In the genomic region with DNA sequence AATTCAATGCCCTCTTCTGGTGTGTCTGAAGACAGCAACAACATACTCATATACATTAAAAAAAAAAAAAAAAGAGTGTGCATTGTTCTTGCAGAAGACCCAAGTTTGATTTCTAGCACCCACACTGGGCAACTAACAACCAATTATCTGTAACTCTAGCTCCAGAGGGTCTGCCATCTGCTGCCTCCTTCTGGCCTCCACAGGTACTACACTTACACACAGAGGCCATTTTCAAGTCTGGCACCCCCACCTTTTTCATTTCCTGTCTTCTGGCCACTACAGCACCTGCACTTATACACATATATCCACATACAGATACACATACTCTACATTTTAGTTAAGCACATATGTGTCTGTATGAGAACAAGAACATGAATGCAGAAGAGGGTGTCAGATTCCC, we compare ENCODE assay signal across 10 mouse cellular contexts. TPM values are rescaled to one million over a fixed set of nuclear protein-coding genes. Genes with fewer than 3 reads are reported as not detected.
DNase-seq lines count a peak whose midpoint lies in the region; ATAC-seq and TF ChIP-seq lines count a peak whose summit lies in the region.
"Had no signal": no experiment of that assay in that cellular context is flagged by ENCODE, and none has a peak within 500 bp of the region (broad histone marks: within the 10 kb centered on the region; RNA-seq: fewer than 3 reads in every experiment).

No protein-coding gene starts in this region.

- H3K27me3 ChIP-seq in liver, adult 2 months (ENCODE audit: control insufficient read depth, insufficient read depth, low read length) = no peaks in the 10 kb centered on the region
- no peaks in the 10 kb centered on the region for H3K27me3 ChIP-seq in CH12.LX (replicated peaks)
- H3K27me3 ChIP-seq: lung, embryonic 15.5 days had no signal

- H3K4me1 ChIP-seq in liver, adult 2 months (ENCODE audit: control insufficient read depth, insufficient read depth, low read length) = no peaks in the 10 kb centered on the region
- H3K4me1 ChIP-seq in CH12.LX (ENCODE audit: control insufficient read depth in 1 of 2, insufficient read depth in 2 of 2) = peaks cover 7 to 15% of the 10 kb centered on the region in 2 experiments

- no peak for TF ChIP-seq POLR2A in liver, adult 2 months (IDR thresholded peaks at IDR 0.05; ENCODE audit: extremely low read depth, insufficient read depth, low read length)
- TF ChIP-seq POLR2A in CH12.LX (IDR thresholded peaks at IDR 0.05; ENCODE audit: low read depth, low read length) = no peak

- no peaks in the 10 kb centered on the region for H3K79me2 ChIP-seq in liver, adult 2 months (ENCODE audit: control insufficient read depth, insufficient read depth, low read length)
- H3K79me2 ChIP-seq in CH12.LX (replicated peaks; ENCODE audit: control insufficient read depth, extremely low read depth, insufficient read depth, poor library complexity, severe bottlenecking) = no peaks in the 10 kb centered on the region

- peak; percentile 16; the same call in 1 of the 2 replicates for TF ChIP-seq CTCF in liver, adult 2 months (IDR thresholded peaks at IDR 0.05; ENCODE audit: low read depth, low read length)
- TF ChIP-seq CTCF in CH12.LX (conservative IDR thresholded peaks at IDR 0.05 in 1 of 2, IDR thresholded peaks at IDR 0.05 in 1 of 2; ENCODE audit: low read depth in 2 of 2, low read length in 2 of 2) = peak; percentile 59 to 63

- no peak overlapping the region for H3K4me3 ChIP-seq in liver, adult 2 months (ENCODE audit: insufficient read depth, low read depth, low read length)
- no peak overlapping the region for H3K4me3 ChIP-seq in CH12.LX (replicated peaks in 1 of 3; ENCODE audit: low read depth in 2 of 3, low read length in 2 of 3, poor library complexity in 1 of 3)
- H3K4me3 ChIP-seq: lung, embryonic 15.5 days had no signal

- no peak for DNase-seq in liver, adult 2 months (ENCODE audit: extremely low read depth, low read depth, low spot score)
- DNase-seq in liver = no peak
- DNase-seq in CH12.LX (ENCODE audit: extremely low read depth) = no peak
- DNase-seq in R1 (ENCODE audit: low read depth, low spot score) = peak; percentile 45
- no peak for DNase-seq in cerebellum, adult 18-20 months
- DNase-seq in right cerebral cortex, postnatal 4 days = no peak
- DNase-seq: kidney, adult 8-10 months had no signal

- no peak for TF ChIP-seq EP300 in CH12.LX (IDR thresholded peaks at IDR 0.05; ENCODE audit: low read length)

- peak; percentile 47 for TF ChIP-seq RAD21 in CH12.LX (IDR thresholded peaks at IDR 0.05; ENCODE audit: low read depth, low read length)

- H3K9ac ChIP-seq in liver, adult 2 months (ENCODE audit: low read depth, low read length) = no peak overlapping the region
- no peak overlapping the region for H3K9ac ChIP-seq in CH12.LX (ENCODE audit: insufficient read depth, low read depth)
- H3K9ac ChIP-seq: lung, embryonic 15.5 days had no signal

- dilution Hi-C loops in CH12.LX (cut with MboI; ENCODE audit: extremely low pct_ligation_motif_present, extremely low pct_unique_long_range_greater_than_20kb, low sequenced_read_pairs) = no loop called here

- 0 out of 2 replicates have a peak, but pooled peaks have one; percentile 23 for ATAC-seq in neutrophil, adult 5-6 weeks (ENCODE audit: extremely low read depth, insufficient number of reproducible peaks, low FRiP score, poor library complexity, severe bottlenecking)
- no peak for ATAC-seq in cerebellum, adult (ENCODE audit: insufficient number of reproducible peaks, low FRiP score, low TSS enrichment)

- in situ Hi-C loops in CH12.LX (cut with MboI; ENCODE audit: low pct_ligation_motif_present, low pct_unique_long_range_greater_than_20kb, low sequenced_read_pairs) = no loop called here

- no peak overlapping the region for H3K4me2 ChIP-seq in CH12.LX (ENCODE audit: insufficient read depth, low read depth, poor library complexity, severe bottlenecking)
- H3K4me2 ChIP-seq: lung, embryonic 15.5 days had no signal

- no peak overlapping the region for H3K27ac ChIP-seq in liver, adult 2 months (replicated peaks; ENCODE audit: insufficient read depth, low read depth, low read length)
- no peak overlapping the region for H3K27ac ChIP-seq in CH12.LX (ENCODE audit: insufficient read depth, low read depth)
- H3K27ac ChIP-seq: lung, embryonic 15.5 days had no signal

- H3K9me3 ChIP-seq in CH12.LX (replicated peaks; ENCODE audit: low read length) = peaks cover 2% of the 10 kb centered on the region
- H3K9me3 ChIP-seq: lung, embryonic 15.5 days had no signal

- H3K36me3 ChIP-seq in liver, adult 2 months (ENCODE audit: control insufficient read depth, insufficient read depth, low read length) = no peaks in the 10 kb centered on the region; the same call in 1 of the 2 replicates
- no peaks in the 10 kb centered on the region for H3K36me3 ChIP-seq in CH12.LX (replicated peaks in 1 of 2; ENCODE audit: control insufficient read depth in 1 of 2, insufficient read depth in 1 of 2, low read length in 1 of 2)
- H3K36me3 ChIP-seq: lung, embryonic 15.5 days had no signal

TF ChIP-seq in CH12.LX, 34 proteins besides CTCF, POLR2A, EP300 and RAD21:
- TF ChIP-seq ZMIZ1 (IDR thresholded peaks at IDR 0.05; ENCODE audit: low read depth, low read length) (no peak), CHD2 (IDR thresholded peaks at IDR 0.05; ENCODE audit: low read length) (no peak), E2F4 (IDR thresholded peaks at IDR 0.05; ENCODE audit: insufficient replicate concordance, low read depth, low read length) (no peak), UBTF (IDR thresholded peaks at IDR 0.05; ENCODE audit: low read depth, low read length) (no peak), TCF12 (IDR thresholded peaks at IDR 0.05; ENCODE audit: low read depth, low read length) (no peak), SMC3 (IDR thresholded peaks at IDR 0.05; ENCODE audit: low read depth, low read length) (peak; percentile 65)

RNA-seq across cellular contexts. Expression of a gene that starts 50.9 kb away (rescaled TPM):
- 0.18 and 0.47 TPM in 2 replicates for total RNA-seq in liver, adult 2 months (2014; rRNA removed)
- 0.45 and 0.61 TPM in 2 replicates for polyA plus RNA-seq in liver, adult 2 months (2012; rRNA removed)
- total RNA-seq in CH12.LX (2012; rRNA removed) (12.7 and 23.3 TPM in 2 replicates), CH12.LX (2014; rRNA removed) (2.6 and 2.8 TPM in 2 replicates)
- polyA plus RNA-seq in CH12.LX (2012; ENCODE audit: insufficient read length, low read depth) = 2.7 and 3.5 TPM in 2 replicates
- 4.3 and 5.8 TPM in 2 replicates for total RNA-seq in neutrophil, adult 5-6 weeks (2017)
